Mouse (Mus musculus) hindbrain, embryonic 12.5 days (tissue): ENCODE measurements around the gene Dpysl5. TPM values are rescaled to one million over a fixed set of nuclear protein-coding genes. Genes with fewer than 3 reads are reported as not detected.
A peak's percentile ranks its signal among the peaks of the same experiment; 100 is the strongest.

ENCODE experiments used
- ATAC-seq: fragments of 200-750 bp; cut with Nextera tagmentation; 2 replicates; pipeline ENCODE4 v1.8.0; 2017; ENCODE audit warnings: moderate TSS enrichment; ENCODE audit not compliant: low FRiP score
- H3K27ac ChIP-seq: fragments of 300-500 bp; sonication (generic); 2 replicates; pipeline ENCODE4 v1.5.1; 2016; ENCODE audit warnings: mild to moderate bottlenecking
- H3K27me3 ChIP-seq: fragments of 300-500 bp; sonication (generic); 2 replicates; pipeline ENCODE4 v1.6.1; 2016; ENCODE audit warnings: mild to moderate bottlenecking
- H3K36me3 ChIP-seq: fragments of 300-500 bp; sonication (generic); 2 replicates; pipeline ENCODE4 v1.6.1; 2016; ENCODE audit warnings: mild to moderate bottlenecking
- H3K4me1 ChIP-seq: fragments of 300-500 bp; sonication (generic); 2 replicates; pipeline ENCODE4 v1.6.1; 2016
- H3K4me2 ChIP-seq: fragments of 300-500 bp; sonication (generic); replicated peaks from 2 replicates; pipeline ENCODE4 v1.6.1; 2016; ENCODE audit warnings: mild to moderate bottlenecking
- H3K4me3 ChIP-seq: fragments of 300-500 bp; sonication (generic); 2 replicates; pipeline ENCODE4 v1.5.1; 2016; ENCODE audit warnings: mild to moderate bottlenecking
- H3K9ac ChIP-seq: fragments of 300-500 bp; sonication (generic); 2 replicates; pipeline ENCODE4 v1.6.1; 2016; ENCODE audit warnings: mild to moderate bottlenecking, moderate library complexity
- H3K9me3 ChIP-seq: fragments of 300-500 bp; sonication (generic); replicated peaks from 2 replicates; pipeline ENCODE4 v1.6.1; 2016; ENCODE audit warnings: mild to moderate bottlenecking
- WGBS: fragments of 180-500 bp; shearing (Covaris S2); methylation state at CpG from one replicate; pipeline ENCODE4 v1.1.7; 2016; 5-methylcytosine and 5-hydroxymethylcytosine counted together
- polyA plus RNA-seq: library from polyadenylated mRNA; unstranded; fragments of >200 nt; fragmentation: Nextera tagmentation; extraction: Ambion mirVana; gene quantifications from 2 replicates; pipeline ENCODE4 v1.2.1, GENCODE M21; 2016

Dpysl5 gene
- polyA plus RNA-seq, 1 experiment from 2014 or later: 135 TPM

GRCm38 (mm10) chr5:30815120-30815465 is 103.7 kb downstream of the Dpysl5 start:
- peak overlapping the region; percentile 95 for H3K27ac ChIP-seq
- H3K9ac ChIP-seq: peak overlapping the region; percentile 97
- 0 out of 2 replicates have a peak, but pooled peaks cover 6% of the 10 kb centered on the region for H3K27me3 ChIP-seq
- ATAC-seq: peak; percentile 11; the same call in 1 of the 2 replicates
- peaks cover 34% of the 10 kb centered on the region for H3K4me1 ChIP-seq
- H3K4me3 ChIP-seq: peak overlapping the region; percentile 88
- WGBS: 4% methylated on average over 7 of the region's 7 CpGs
- no peaks in the 10 kb centered on the region for H3K36me3 ChIP-seq
- H3K4me2 ChIP-seq: peak overlapping the region; percentile 88
- no peaks in the 10 kb centered on the region for H3K9me3 ChIP-seq

- H3K4me1 ChIP-seq: peaks cover 34% of the 10 kb centered on the region
- H3K27me3 ChIP-seq: 0 out of 2 replicates have a peak, but pooled peaks cover 4% of the 10 kb centered on the region
- no peak for ATAC-seq
- H3K9ac ChIP-seq: peak overlapping the region; percentile 1; the same call in 1 of the 2 replicates
- no peaks in the 10 kb centered on the region for H3K36me3 ChIP-seq
- H3K4me3 ChIP-seq: peak overlapping the region; percentile 88; the same call in 1 of the 2 replicates
- H3K9me3 ChIP-seq: no peaks in the 10 kb centered on the region
- H3K4me2 ChIP-seq: peak overlapping the region; percentile 88
- no peak overlapping the region for H3K27ac ChIP-seq
- WGBS: 82% methylated on average over 8 of the region's 8 CpGs
Measured at GRCm38 (mm10) chr5:30816261-30816791, 105.0 kb downstream of the Dpysl5 start.

GRCm38 (mm10) chr5:30818758-30819309 is 107.5 kb downstream of the Dpysl5 start:
- Histone ChIP-seq H3K4me3 (no peak overlapping the region), H3K27me3 (no peaks in the 10 kb centered on the region), H3K9me3 (no peaks in the 10 kb centered on the region), H3K27ac (no peak overlapping the region), H3K4me1 (peaks cover 32% of the 10 kb centered on the region), H3K36me3 (no peaks in the 10 kb centered on the region), H3K4me2 (no peak overlapping the region), H3K9ac (no peak overlapping the region)
- WGBS: 93% methylated on average over 8 of the region's 8 CpGs
- no peak for ATAC-seq

- 77% methylated on average over 5 of the region's 5 CpGs for WGBS
- ATAC-seq: no peak
- H3K27me3 ChIP-seq: no peaks in the 10 kb centered on the region
Measured at GRCm38 (mm10) chr5:30822689-30823088, 111.3 kb downstream of the Dpysl5 start.

GRCm38 (mm10) chr5:30823091-30823490 is 111.7 kb downstream of the Dpysl5 start:
- Histone ChIP-seq H3K4me3 (no peak overlapping the region), H3K27me3 (no peaks in the 10 kb centered on the region), H3K9me3 (no peaks in the 10 kb centered on the region), H3K9ac (no peak overlapping the region), H3K27ac (no peak overlapping the region), H3K4me2 (no peak overlapping the region), H3K36me3 (no peaks in the 10 kb centered on the region), H3K4me1 (peaks cover 21% of the 10 kb centered on the region)
- WGBS: 85% methylated on average over 3 of the region's 3 CpGs
- ATAC-seq: no peak

More at GRCm38 (mm10) chr5:30822689-30823088, 111.3 kb downstream of the Dpysl5 start:
- Histone ChIP-seq H3K27ac (no peak overlapping the region), H3K4me3 (no peak overlapping the region), H3K9ac (no peak overlapping the region), H3K4me2 (no peak overlapping the region), H3K9me3 (no peaks in the 10 kb centered on the region), H3K4me1 (peaks cover 21% of the 10 kb centered on the region), H3K36me3 (no peaks in the 10 kb centered on the region)

GRCm38 (mm10) chr5:30824124-30824988 is 113.0 kb downstream of the Dpysl5 start:
- H3K27ac ChIP-seq: no peak overlapping the region
- 67% methylated on average over 11 of the region's 11 CpGs for WGBS
- no peak overlapping the region for H3K4me2 ChIP-seq
- no peak for ATAC-seq
- H3K9me3 ChIP-seq: no peaks in the 10 kb centered on the region
- no peak overlapping the region for H3K9ac ChIP-seq
- H3K4me1 ChIP-seq: peaks cover 15% of the 10 kb centered on the region
- H3K36me3 ChIP-seq: no peaks in the 10 kb centered on the region
- H3K4me3 ChIP-seq: no peak overlapping the region
- H3K27me3 ChIP-seq: no peaks in the 10 kb centered on the region

GRCm38 (mm10) chr5:30825166-30825565 is 113.8 kb downstream of the Dpysl5 start:
- no peaks in the 10 kb centered on the region for H3K27me3 ChIP-seq
- H3K4me1 ChIP-seq: peaks cover 15% of the 10 kb centered on the region
- H3K4me3 ChIP-seq: no peak overlapping the region
- no peak overlapping the region for H3K4me2 ChIP-seq
- H3K27ac ChIP-seq: no peak overlapping the region
- no peaks in the 10 kb centered on the region for H3K9me3 ChIP-seq
- H3K9ac ChIP-seq: no peak overlapping the region
- ATAC-seq: no peak
- no peaks in the 10 kb centered on the region for H3K36me3 ChIP-seq
- 64% methylated on average over 10 of the region's 10 CpGs for WGBS

- H3K9ac ChIP-seq: no peak overlapping the region
- H3K27me3 ChIP-seq: no peaks in the 10 kb centered on the region
- no peak overlapping the region for H3K4me3 ChIP-seq
- 80% methylated on average over 6 of the region's 6 CpGs for WGBS
- no peaks in the 10 kb centered on the region for H3K36me3 ChIP-seq
- no peaks in the 10 kb centered on the region for H3K9me3 ChIP-seq
- no peak overlapping the region for H3K4me2 ChIP-seq
- no peak overlapping the region for H3K27ac ChIP-seq
- ATAC-seq: no peak
- peaks cover 15% of the 10 kb centered on the region for H3K4me1 ChIP-seq
Measured at GRCm38 (mm10) chr5:30825821-30826220, 114.5 kb downstream of the Dpysl5 start.

- no peak overlapping the region for H3K4me3 ChIP-seq
Measured at GRCm38 (mm10) chr5:30833416-30833815, 122.1 kb downstream of the Dpysl5 start.

GRCm38 (mm10) chr5:30839731-30840130 is 128.4 kb downstream of the Dpysl5 start:
- Histone ChIP-seq H3K4me1 (no peaks in the 10 kb centered on the region), H3K27me3 (no peaks in the 10 kb centered on the region), H3K27ac (no peak overlapping the region), H3K9ac (no peak overlapping the region), H3K4me3 (no peak overlapping the region), H3K4me2 (no peak overlapping the region), H3K9me3 (0 out of 2 replicates have a peak, but pooled peaks cover 12% of the 10 kb centered on the region), H3K36me3 (peaks cover 28% of the 10 kb centered on the region)
- ATAC-seq: no peak
- WGBS: 90% methylated on average over 2 of the region's 2 CpGs

More at GRCm38 (mm10) chr5:30833416-30833815, 122.1 kb downstream of the Dpysl5 start:
- Histone ChIP-seq H3K4me1 (no peaks in the 10 kb centered on the region), H3K36me3 (peaks cover 25% of the 10 kb centered on the region; the same call in 1 of the 2 replicates), H3K4me2 (no peak overlapping the region), H3K9me3 (0 out of 2 replicates have a peak, but pooled peaks cover 12% of the 10 kb centered on the region), H3K9ac (no peak overlapping the region), H3K27me3 (no peaks in the 10 kb centered on the region), H3K27ac (no peak overlapping the region)
- ATAC-seq: no peak
- WGBS: 79% methylated on average over 3 of the region's 3 CpGs

- 50% methylated on average over 3 of the region's 3 CpGs for WGBS
- 0 out of 2 replicates have a peak, but pooled peaks cover 5% of the 10 kb centered on the region for H3K9me3 ChIP-seq
- ATAC-seq: no peak
- no peaks in the 10 kb centered on the region for H3K4me1 ChIP-seq
- peaks cover 17% of the 10 kb centered on the region for H3K36me3 ChIP-seq
- no peak overlapping the region for H3K4me2 ChIP-seq
- H3K27ac ChIP-seq: no peak overlapping the region
- no peak overlapping the region for H3K9ac ChIP-seq
- no peak overlapping the region for H3K4me3 ChIP-seq
- H3K27me3 ChIP-seq: no peaks in the 10 kb centered on the region
Measured at GRCm38 (mm10) chr5:30841896-30842295, 130.5 kb downstream of the Dpysl5 start.
